Mouse (Mus musculus) kidney, adult 2 months (tissue): ENCODE measurements around the gene Frem1.

Source experiments
- CTCF ChIP-seq: fragments of 200-500 bp; conservative IDR thresholded peaks from 2 replicates; pipeline ENCODE4 v1.5.1; 2011; ENCODE audit warnings: low read depth, mild to moderate bottlenecking, control low read depth, low read length, moderate library complexity, mixed read lengths; ENCODE audit not compliant: insufficient read depth, insufficient read length
- POLR2A ChIP-seq: fragments of 200-500 bp; IDR thresholded peaks from one replicate; pipeline ENCODE4 v1.6.1; 2011; ENCODE audit warnings: low read depth, low read length, control low read depth

- TF ChIP-seq CTCF (no peak), POLR2A (no peak)
These were observed 98.1 kb downstream of the Frem1 start for GRCm38 (mm10) chr4:82953992-82954391.
